Mouse (Mus musculus): Measurements from ENCODE around the gene Lyg1.

Lyg1 gene

DNA sequence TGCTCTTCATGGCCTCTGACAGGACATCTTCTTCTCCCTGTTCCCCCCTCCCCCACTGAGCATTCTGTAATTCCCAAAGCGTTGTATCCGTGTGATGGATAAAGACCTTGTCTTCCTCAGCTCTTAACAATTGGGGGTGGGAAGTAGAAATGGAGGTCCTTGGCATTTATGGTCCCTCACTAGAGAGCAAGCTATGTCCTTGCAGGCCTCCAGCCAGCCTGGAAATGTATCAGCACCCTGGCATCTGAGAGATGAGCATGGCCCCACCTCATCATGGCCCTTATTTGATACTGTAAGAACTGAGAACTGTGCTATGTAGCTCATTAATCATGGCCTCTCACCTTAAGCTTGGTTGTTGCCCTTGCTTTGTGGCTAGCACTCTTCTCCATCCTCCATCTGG is 2.3 kb downstream of the Lyg1 start:
- in situ Hi-C loops (cut with MboI, MseI), result no loop called here

DNA sequence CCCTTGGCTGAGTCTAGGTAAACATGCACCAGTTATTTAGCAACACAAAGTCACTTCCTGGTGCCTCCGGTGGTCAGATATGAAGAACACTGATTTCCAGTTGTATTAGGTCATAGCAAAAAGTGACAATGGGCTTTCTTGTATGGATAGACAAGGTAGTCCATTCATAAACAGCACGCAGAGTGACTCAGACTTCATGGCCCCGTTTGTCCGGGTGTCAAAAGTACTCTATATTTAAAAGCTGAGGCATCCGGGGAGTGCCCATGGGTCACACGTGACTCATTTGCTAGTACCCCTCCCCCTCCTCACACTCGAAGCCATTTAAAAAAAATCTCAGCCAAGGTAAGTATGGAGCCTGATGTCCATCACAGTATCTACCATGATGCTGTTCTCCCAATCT is 2.8 kb downstream of the Lyg1 start:
- in situ Hi-C loops (cut with MboI, MseI), result no loop called here

- in situ Hi-C loops (cut with MboI, MseI), result no loop called here
These were observed 8.7 kb downstream of the Lyg1 start for GRCm38 (mm10) chr1:37948906-37949305.

GRCm38 (mm10) chr1:37931806-37932205 is 25.8 kb downstream of the Lyg1 start:
- in situ Hi-C loops (cut with MboI, MseI), result no loop called here

- in situ Hi-C loops (cut with MboI, MseI), result no loop called here
These were observed 31.6 kb downstream of the Lyg1 start for GRCm38 (mm10) chr1:37925971-37926370.

GRCm38 (mm10) chr1:37922536-37922935 is 35.0 kb downstream of the Lyg1 start:
- in situ Hi-C loops (cut with MboI, MseI), result no loop called here

- in situ Hi-C loops (cut with MboI, MseI), result no loop called here
These were observed 39.5 kb downstream of the Lyg1 start for GRCm38 (mm10) chr1:37918096-37918495.

DNA sequence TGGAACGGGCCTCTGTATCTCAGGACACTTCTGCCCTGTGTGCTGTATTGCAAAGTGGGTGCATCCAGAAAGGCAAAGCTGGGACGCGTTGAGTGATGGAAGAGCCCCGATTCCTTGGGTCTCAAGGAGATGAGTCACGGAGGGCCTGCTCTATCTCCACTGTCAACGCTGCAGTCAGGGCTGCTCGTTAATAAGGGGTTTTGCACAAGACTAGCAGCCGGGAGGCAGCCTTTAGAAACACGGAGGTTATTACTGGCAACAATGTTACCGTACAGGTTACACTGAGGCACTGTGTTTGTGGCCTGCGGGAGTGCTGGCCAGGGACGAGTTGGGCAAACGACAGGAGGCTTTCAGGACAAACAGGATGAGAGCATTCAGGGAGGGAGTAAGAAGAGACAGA is 39.9 kb downstream of the Lyg1 start:
- in situ Hi-C loops (cut with MboI, MseI), result no loop called here

GRCm38 (mm10) chr1:37916393-37916792 is 41.2 kb downstream of the Lyg1 start, which contains the start of gene Lyg2:
Lyg2 (minus strand) TSS chr1:37916493.
- in situ Hi-C loops (cut with MboI, MseI), result no loop called here

DNA sequence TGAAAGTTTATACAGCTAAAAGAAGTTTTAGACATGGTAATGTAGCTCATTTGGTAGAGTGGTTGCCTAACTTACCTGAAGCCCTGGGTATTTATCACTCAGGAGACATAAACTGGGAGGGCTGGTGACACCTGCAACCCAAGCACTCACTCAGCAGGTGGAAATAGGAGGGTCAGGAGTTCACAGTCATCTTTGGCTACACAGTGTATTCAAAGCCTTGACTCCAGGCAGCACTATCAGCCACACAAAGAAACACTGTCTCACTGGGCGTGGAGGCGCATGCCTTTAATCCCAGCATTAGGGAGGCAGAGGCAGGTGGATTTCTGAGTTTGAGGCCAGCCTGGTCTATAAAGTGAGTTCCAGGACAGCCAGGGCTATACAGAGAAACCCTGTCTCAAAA is 44.8 kb downstream of the Lyg1 start:
- in situ Hi-C loops (cut with MboI, MseI), result no loop called here

GRCm38 (mm10) chr1:37903178-37903577 is 54.4 kb downstream of the Lyg1 start:
- in situ Hi-C loops (cut with MboI, MseI), result no loop called here

DNA sequence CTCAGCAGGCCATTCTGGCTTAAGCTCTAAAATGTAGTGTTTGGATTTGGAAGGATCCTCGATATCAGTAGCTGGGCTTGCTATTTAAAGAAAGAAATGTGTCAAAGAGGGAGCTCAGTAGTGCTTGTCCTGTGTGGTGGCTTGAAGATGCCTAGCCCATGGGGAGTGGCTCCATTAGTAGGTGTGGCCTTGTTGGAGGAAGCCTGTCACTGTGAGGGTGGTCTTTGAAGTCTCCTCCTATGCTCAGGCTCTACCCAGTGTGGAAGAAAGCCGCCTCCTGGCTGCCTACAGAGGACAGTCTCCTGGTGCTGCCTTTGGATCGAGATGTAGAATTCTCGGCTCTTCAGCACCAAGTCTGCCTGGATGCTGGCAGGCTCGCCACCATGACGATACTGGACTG is 57.3 kb downstream of the Lyg1 start:
- in situ Hi-C loops (cut with MboI, MseI), result no loop called here

DNA sequence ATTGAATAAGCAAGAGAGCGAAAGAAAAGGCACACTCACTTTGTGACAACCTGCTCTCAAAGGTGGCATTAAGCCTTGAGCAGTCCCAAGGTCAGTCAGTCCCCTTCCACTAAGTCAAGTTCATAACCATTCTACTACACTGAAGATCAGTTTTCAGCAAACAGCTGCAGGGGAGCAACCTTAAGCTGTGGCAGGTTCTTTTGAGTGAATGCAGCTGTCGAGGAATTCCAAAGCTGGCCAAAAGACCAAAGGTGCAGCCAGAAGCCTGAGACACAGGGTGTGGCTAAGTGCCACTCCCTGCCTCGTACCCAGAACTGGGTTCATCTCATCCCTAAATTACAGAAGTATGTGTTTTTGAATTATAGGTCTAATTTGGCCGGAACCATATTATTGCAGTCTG is 57.7 kb downstream of the Lyg1 start:
- in situ Hi-C loops (cut with MboI, MseI), result no loop called here
